Mouse (Mus musculus) subcutaneous adipose tissue, adult 2 months (tissue): ENCODE data around the gene Abca5. TPM values are rescaled to one million over a fixed set of nuclear protein-coding genes. Genes with fewer than 3 reads are reported as not detected.

Experiments used
- polyA plus RNA-seq: library from polyadenylated mRNA; depleted of rRNA; stranded (reverse); fragments of >200 nt; gene quantifications from 2 replicates; pipeline ENCODE4 v1.2.3, GENCODE M21; 2012; ENCODE audit warnings: low replicate concordance; rRNA removed

Abca5 gene
- polyA plus RNA-seq, result 1.8 and 2.3 TPM in 2 replicates

DNA sequence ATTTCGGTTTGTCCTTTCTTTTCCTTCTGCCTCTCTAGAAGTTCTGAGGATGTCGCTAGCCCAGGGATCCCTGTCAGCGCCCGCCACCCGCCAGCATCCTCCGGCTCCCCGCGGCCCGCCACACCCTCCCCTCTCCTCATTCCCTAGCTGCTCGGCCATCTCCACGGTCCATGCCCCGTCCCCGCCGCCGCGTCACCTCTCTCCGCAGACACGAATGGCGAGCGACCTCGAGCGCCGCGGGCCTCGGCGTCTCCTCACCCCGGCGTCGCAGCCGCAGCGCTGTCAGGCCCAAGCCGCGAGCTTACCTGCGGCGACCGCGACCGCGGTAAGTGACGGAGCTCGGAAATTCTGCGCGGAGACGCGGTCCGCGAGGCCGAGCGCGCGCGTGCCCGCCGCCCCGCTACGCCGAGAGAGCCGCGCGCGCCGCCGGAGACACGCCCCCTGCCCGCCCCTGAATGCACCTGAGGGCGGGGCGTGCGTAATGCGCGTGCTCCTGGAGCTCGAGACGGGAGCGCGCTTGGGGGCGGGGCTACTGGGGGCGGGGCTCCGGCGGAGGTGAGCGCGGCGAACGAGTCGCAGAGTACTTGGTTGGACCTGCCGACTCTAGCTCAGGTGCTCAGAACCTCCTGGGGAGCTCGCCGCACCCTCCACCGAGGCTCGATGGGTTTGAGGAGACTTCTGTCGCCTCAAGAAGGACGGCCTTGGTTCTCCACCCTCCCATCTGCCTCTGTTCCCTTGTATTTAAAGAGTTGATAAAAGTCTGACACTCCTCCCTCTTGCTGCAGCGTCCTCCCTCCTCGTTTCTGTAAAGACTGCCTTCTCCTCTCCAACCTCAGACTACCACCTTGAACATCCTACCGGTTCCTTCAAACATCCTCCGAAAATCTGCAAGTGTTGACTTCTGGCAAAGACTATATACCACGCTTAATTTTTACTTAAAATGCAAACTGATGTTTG, at the start of gene Abca5:
Gene Abca5, minus strand, starts transcription at position 428 of the 957 bp plus-strand sequence.

DNA sequence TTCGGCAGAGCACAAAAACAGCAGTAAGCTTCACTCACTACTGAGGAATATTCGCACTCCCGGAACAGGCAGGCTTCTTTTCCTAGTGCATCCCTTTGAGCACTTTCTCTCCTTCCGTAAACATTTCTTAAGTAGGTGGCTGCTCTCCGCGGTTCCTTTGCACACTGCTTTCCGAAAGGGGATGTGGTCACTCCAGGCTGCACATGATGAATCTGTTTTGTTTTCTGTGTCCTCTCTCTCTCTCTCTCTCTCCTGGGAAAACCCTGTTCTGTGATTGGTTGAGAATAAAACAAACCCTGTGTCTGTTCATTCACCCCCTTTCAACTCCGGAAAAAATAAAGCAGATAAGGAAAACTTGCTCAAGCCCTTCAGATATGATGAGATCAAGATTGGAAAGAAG, 86.0 kb downstream of the Abca5 start, which contains the start of gene Abca6:
Gene Abca6, minus strand, starts transcription at position 243 of the 400 bp plus-strand sequence.

Other genes with a start within 250 kb of the Abca5 start
- 14.3 and 23.9 TPM in 2 replicates for gene Abca8a, start 241.7 kb downstream of the Abca5 start, polyA plus RNA-seq
- 5.1 and 7.6 TPM in 2 replicates for gene Abca9, start 169.5 kb downstream of the Abca5 start, polyA plus RNA-seq
- gene Abca6, start 85.9 kb downstream of the Abca5 start, polyA plus RNA-seq, result 2.9 and 4.2 TPM in 2 replicates
- gene Map2k6, start 61.4 kb upstream of the Abca5 start, polyA plus RNA-seq, result 3.2 and 9.1 TPM in 2 replicates